In genomic region chr9:106476002-106476923, GRCm38 (mm10) we compare ENCODE assay signal across 8 mouse cellular contexts. TPM values are rescaled to one million over a fixed set of nuclear protein-coding genes. Genes with fewer than 3 reads are reported as not detected.
DNase-seq lines count a peak whose midpoint lies in the region; ATAC-seq and TF ChIP-seq lines count a peak whose summit lies in the region.

No protein-coding gene starts in this region.

- peaks cover 2% of the 10 kb centered on the region; the same call in 1 of the 2 replicates for H3K27me3 ChIP-seq in embryonic facial prominence, embryonic 10.5 days (replicated peaks; ENCODE audit: low read depth, poor library complexity, severe bottlenecking)
- no peaks in the 10 kb centered on the region for H3K27me3 ChIP-seq in intestine, postnatal 0 days (replicated peaks; ENCODE audit: control insufficient read depth, insufficient read depth, low read length)
- H3K27me3 ChIP-seq in lung, embryonic 15.5 days = no peaks in the 10 kb centered on the region

- no peaks in the 10 kb centered on the region for H3K9me3 ChIP-seq in embryonic facial prominence, embryonic 10.5 days
- no peaks in the 10 kb centered on the region for H3K9me3 ChIP-seq in intestine, postnatal 0 days (ENCODE audit: control insufficient read depth)
- H3K9me3 ChIP-seq in lung, embryonic 15.5 days = no peaks in the 10 kb centered on the region

- ATAC-seq in intestine, postnatal 0 days = peak; percentile 28
- peak; percentile 30 for ATAC-seq in lung, embryonic 15.5 days (ENCODE audit: borderline replicate concordance, extremely low read depth, low FRiP score, low TSS enrichment)

- peak overlapping the region; percentile 68 for H3K27ac ChIP-seq in embryonic facial prominence, embryonic 10.5 days (replicated peaks)
- peak overlapping the region; percentile 46; the same call in 1 of the 2 replicates for H3K27ac ChIP-seq in intestine, postnatal 0 days (ENCODE audit: low read depth, low read length)
- peak overlapping the region; percentile 76 for H3K27ac ChIP-seq in lung, embryonic 15.5 days

- DNase-seq in right cerebral cortex, adult 18-20 months = peak; percentile 46
- DNase-seq in right cerebral cortex, adult 2 months (ENCODE audit: low spot score in 2 of 2) = no peak
- no peak for DNase-seq in embryonic facial prominence, embryonic 10.5 days (ENCODE audit: low spot score)
- peak; percentile 84 to 86 for DNase-seq in heart, adult 18-20 months
- DNase-seq in right cerebral cortex, postnatal 14 days = peak; percentile 23
- DNase-seq in c-Kit-positive CD71-positive TER-119-positive erythroid progenitor cells, embryonic 14.5 days (ENCODE audit: low spot score) = no peak

- no peak for TF ChIP-seq CTCF in intestine, postnatal 0 days (IDR thresholded peaks at IDR 0.05; ENCODE audit: low read depth)

- H3K36me3 ChIP-seq in embryonic facial prominence, embryonic 10.5 days (replicated peaks) = peaks cover 22% of the 10 kb centered on the region
- H3K36me3 ChIP-seq in intestine, postnatal 0 days (ENCODE audit: control insufficient read depth, insufficient read depth) = peaks cover 23% of the 10 kb centered on the region
- 0 out of 2 replicates have a peak, but pooled peaks cover 7% of the 10 kb centered on the region for H3K36me3 ChIP-seq in lung, embryonic 15.5 days

- 36% methylated on average over 16 of the region's 16 CpGs for WGBS in embryonic facial prominence, embryonic 10.5 days
- WGBS in intestine, postnatal 0 days = 16% methylated on average over 16 of the region's 16 CpGs
- 24% methylated on average over 16 of the region's 16 CpGs for WGBS in lung, embryonic 15.5 days

- H3K4me3 ChIP-seq in embryonic facial prominence, embryonic 10.5 days = peak overlapping the region; percentile 81
- peak overlapping the region; percentile 26 for H3K4me3 ChIP-seq in intestine, postnatal 0 days (ENCODE audit: low read depth, low read length)
- peak overlapping the region; percentile 74 for H3K4me3 ChIP-seq in lung, embryonic 15.5 days

- H3K4me2 ChIP-seq in intestine, postnatal 0 days (replicated peaks; ENCODE audit: low read depth) = peak overlapping the region; percentile 53
- peak overlapping the region; percentile 48 for H3K4me2 ChIP-seq in lung, embryonic 15.5 days

- H3K4me1 ChIP-seq in embryonic facial prominence, embryonic 10.5 days = peaks cover 66% of the 10 kb centered on the region
- H3K4me1 ChIP-seq in intestine, postnatal 0 days (replicated peaks; ENCODE audit: control insufficient read depth, insufficient read depth, low read length) = peaks cover 8% of the 10 kb centered on the region
- H3K4me1 ChIP-seq in lung, embryonic 15.5 days = peaks cover 59% of the 10 kb centered on the region

- peak overlapping the region; percentile 37; the same call in 1 of the 2 replicates for H3K9ac ChIP-seq in intestine, postnatal 0 days (ENCODE audit: low read depth, low read length)
- peak overlapping the region; percentile 23 for H3K9ac ChIP-seq in lung, embryonic 15.5 days

RNA-seq across cellular contexts. Expression of gene Parp3, which starts 0.5 kb away (rescaled TPM):
- polyA plus RNA-seq in embryonic facial prominence, embryonic 10.5 days (2016; fragmentation: Nextera tagmentation; extraction: Ambion mirVana) = 1.6 and 3.2 TPM in 2 replicates
- total RNA-seq in heart, adult 18-20 months (2021) = 10 to 100 TPM; 33.7 to 38.2 TPM
- 2.5 and 3.8 TPM in 2 replicates for polyA plus RNA-seq in intestine, postnatal 0 days (2015; fragmentation: Nextera tagmentation; extraction: Ambion mirVana)
- 3.2 and 3.5 TPM in 2 replicates for polyA plus RNA-seq in lung, embryonic 15.5 days (2015; fragmentation: Nextera tagmentation; extraction: Ambion mirVana)

RNA-seq across cellular contexts. Expression of gene Rrp9, which starts 0.5 kb away (rescaled TPM):
- polyA plus RNA-seq in embryonic facial prominence, embryonic 10.5 days (2016; fragmentation: Nextera tagmentation; extraction: Ambion mirVana) = 77.5 and 83.8 TPM in 2 replicates
- 10 to 100 TPM; 21.3 to 26.3 TPM for total RNA-seq in heart, adult 18-20 months (2021)
- 17.7 and 19.4 TPM in 2 replicates for polyA plus RNA-seq in intestine, postnatal 0 days (2015; fragmentation: Nextera tagmentation; extraction: Ambion mirVana)
- 48.7 and 50.7 TPM in 2 replicates for polyA plus RNA-seq in lung, embryonic 15.5 days (2015; fragmentation: Nextera tagmentation; extraction: Ambion mirVana)

RNA-seq across cellular contexts. Expression of gene Gpr62, which starts 10.5 kb away (rescaled TPM):
- polyA plus RNA-seq in embryonic facial prominence, embryonic 10.5 days (2016; fragmentation: Nextera tagmentation; extraction: Ambion mirVana) = 0.16 and 0.55 TPM in 2 replicates
- total RNA-seq in heart, adult 18-20 months (2021) = not detected
- 0.17 and 0.26 TPM in 2 replicates for polyA plus RNA-seq in intestine, postnatal 0 days (2015; fragmentation: Nextera tagmentation; extraction: Ambion mirVana)
- 0.07 and 0.20 TPM in 2 replicates for polyA plus RNA-seq in lung, embryonic 15.5 days (2015; fragmentation: Nextera tagmentation; extraction: Ambion mirVana)

RNA-seq across cellular contexts. Expression of gene Pcbp4, which starts 23.2 kb away (rescaled TPM):
- 320 and 346 TPM in 2 replicates for polyA plus RNA-seq in embryonic facial prominence, embryonic 10.5 days (2016; fragmentation: Nextera tagmentation; extraction: Ambion mirVana)
- total RNA-seq in heart, adult 18-20 months (2021) = 10 to 100 TPM; 61.1 to 63.2 TPM
- polyA plus RNA-seq in intestine, postnatal 0 days (2015; fragmentation: Nextera tagmentation; extraction: Ambion mirVana) = 13.8 and 15.7 TPM in 2 replicates
- 80.6 and 87.8 TPM in 2 replicates for polyA plus RNA-seq in lung, embryonic 15.5 days (2015; fragmentation: Nextera tagmentation; extraction: Ambion mirVana)

RNA-seq across cellular contexts. Expression of gene Iqcf1, which starts 23.5 kb away (rescaled TPM):
- not detected in 2 replicates for polyA plus RNA-seq in embryonic facial prominence, embryonic 10.5 days (2016; fragmentation: Nextera tagmentation; extraction: Ambion mirVana)
- not detected for total RNA-seq in heart, adult 18-20 months (2021)
- not detected in 2 replicates for polyA plus RNA-seq in intestine, postnatal 0 days (2015; fragmentation: Nextera tagmentation; extraction: Ambion mirVana)
- not detected in 2 replicates for polyA plus RNA-seq in lung, embryonic 15.5 days (2015; fragmentation: Nextera tagmentation; extraction: Ambion mirVana)

Comparison
In these comparisons a context has a peak if more than half of its experiments do, and no peak if none do; other contexts are left out.
1. DNase-seq: peak in right cerebral cortex, adult 18-20 months (single experiment), heart, adult 18-20 months (2 of 2) and right cerebral cortex, postnatal 14 days (single experiment); none in right cerebral cortex, adult 2 months (0 of 2), embryonic facial prominence, embryonic 10.5 days (single experiment) and c-Kit-positive CD71-positive TER-119-positive erythroid progenitor cells, embryonic 14.5 days (single experiment).
2. H3K4me3 ChIP-seq: peak in every context shown above with its lines; median percentile 81 in embryonic facial prominence, embryonic 10.5 days; 74 in lung, embryonic 15.5 days; 26 in intestine, postnatal 0 days.
3. Peak in every context shown above with its lines, with median percentiles within 50 percentile points of each other: H3K27ac ChIP-seq.